Mouse (Mus musculus) mouse trophoblast stem cell (cell line): Measurements from ENCODE around the gene Gm3776.
"Not testable (repeated sequence)": the region's sequence is repeated elsewhere in the genome, so short reads cannot be mapped to it uniquely, and the experiment has no call there.

Source experiments
- in situ Hi-C, 2 experiments: fragments of 300-500 bp; cut with MseI, MboI; formaldehyde crosslinking; loops; 2 replicates in 1 of 2; 3 replicates in 1 of 2; pipeline ENCODE4 v1.15.1; 2025

Gm3776 gene

DNA sequence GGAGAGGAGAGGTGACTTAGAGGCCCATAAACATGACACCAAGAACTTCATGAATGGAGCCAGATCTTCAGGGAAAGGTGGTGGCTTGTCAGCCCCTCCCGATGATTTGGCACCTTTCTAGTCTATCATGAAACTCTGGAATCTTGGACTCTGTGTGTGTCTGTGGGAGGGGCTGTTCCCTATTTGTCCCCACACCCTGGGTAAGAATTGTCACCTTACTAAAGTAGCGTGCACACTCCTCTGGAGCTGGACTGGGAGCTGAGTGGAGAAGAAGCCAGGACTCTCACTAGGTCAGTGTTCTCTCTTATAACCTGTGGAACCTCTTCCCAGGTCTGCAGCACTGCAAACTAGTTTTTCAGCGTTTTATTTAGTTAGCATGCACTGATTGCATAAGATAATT lies at the start of gene Gm3776:
Gene Gm3776, plus strand, starts transcription at position 216 of the 400 bp plus-strand sequence.
- in situ Hi-C loops = not testable (repeated sequence)

GRCm38 (mm10) chr9:78208956-78209355 lies 48.0 kb upstream of the Gm3776 start:
- in situ Hi-C loops = no loop called here

DNA sequence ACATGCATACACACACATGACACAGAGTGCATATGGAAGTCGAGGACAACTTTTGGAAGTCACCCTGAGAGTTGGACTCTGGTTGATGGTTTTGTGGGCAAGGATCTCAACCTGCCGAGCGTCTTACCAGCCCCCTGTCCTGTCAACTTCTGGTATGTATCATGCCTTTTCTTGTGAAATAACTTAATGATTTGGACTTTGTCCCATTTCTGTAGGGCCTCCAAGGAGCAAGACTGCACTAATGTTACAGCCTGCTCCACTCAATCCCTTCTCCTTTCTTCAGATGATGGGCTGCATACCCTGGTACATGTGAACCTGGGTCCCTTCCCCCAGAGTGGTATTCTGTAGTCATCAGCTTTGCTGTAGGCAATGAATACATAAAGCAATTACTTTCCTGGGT lies 46.9 kb upstream of the Gm3776 start:
- in situ Hi-C loops = no loop called here

DNA sequence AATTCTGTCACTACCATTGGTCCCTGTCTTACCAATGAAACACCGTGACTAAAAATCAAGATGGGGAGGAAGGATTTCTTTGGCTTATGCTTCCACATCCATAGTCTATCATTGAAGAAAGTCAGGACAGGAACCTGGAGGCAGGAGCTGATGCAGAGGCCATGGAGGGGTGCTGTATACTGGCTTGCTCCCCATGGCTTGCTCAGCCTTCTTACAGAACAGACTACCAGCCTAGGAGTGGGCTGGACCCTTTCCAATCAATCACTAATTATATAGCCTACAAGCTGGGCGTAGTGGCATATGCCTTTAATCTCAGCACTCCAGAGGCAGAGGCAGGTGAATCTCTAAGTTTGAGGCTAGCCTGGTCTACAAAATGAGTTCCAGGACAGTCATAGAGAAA lies 46.1 kb upstream of the Gm3776 start:
- in situ Hi-C loops = no loop called here

GRCm38 (mm10) chr9:78211521-78211920 lies 45.4 kb upstream of the Gm3776 start:
- in situ Hi-C loops = no loop called here

DNA sequence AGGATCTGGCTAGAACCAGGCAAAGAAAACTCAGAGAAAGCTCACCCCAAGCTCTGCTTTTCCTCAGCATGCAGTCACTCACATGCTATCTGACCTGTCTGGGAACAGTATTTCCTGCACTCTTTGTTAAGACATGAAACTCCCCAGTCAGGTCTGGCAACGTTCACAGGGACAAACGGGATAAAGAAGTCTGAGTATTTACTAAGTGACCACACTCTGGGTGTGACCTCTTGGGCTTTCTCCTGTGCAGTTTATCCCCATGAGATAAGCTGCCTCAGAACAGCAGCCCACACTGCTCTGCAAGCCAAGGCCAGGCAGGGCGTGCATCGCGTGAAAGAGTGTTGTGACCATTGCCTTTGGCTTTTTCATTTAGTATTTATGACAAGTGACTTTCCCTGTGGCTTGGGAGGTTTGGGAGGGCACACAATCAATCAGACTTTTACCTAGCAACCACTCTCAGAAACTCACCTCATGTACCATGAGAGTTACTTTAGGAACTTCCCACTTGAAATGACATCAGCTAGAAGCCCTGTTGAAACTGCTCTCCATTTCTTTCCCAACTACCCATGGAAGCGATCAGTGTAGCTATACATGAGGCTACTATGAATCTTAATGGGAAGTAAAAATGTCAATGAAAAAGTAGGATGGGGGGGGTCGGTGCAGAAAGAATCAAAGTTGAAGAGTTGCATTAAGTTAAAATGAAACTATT lies 44.4 kb upstream of the Gm3776 start:
- in situ Hi-C loops = no loop called here

DNA sequence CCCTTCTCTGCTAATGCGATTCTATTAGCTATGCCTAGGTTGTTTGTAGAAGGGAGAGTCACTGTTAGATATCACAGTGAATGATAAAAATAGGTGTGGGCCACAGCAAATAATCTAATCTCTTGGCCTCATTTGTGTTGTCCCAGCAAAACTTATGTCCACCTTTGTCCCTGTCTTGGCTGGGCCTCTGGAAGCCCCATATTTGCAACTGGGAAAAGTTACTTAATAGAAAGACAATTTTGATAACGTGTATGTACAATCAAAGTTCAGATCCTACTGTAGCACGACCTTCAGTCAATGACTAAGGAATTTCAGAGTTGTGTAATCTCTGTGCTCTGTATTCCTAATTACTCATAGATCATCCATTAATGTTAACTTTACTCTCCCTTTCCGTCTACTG lies 39.9 kb upstream of the Gm3776 start:
- in situ Hi-C loops = no loop called here

- in situ Hi-C loops = no loop called here
These were observed 34.3 kb upstream of the Gm3776 start for GRCm38 (mm10) chr9:78222616-78223015.

GRCm38 (mm10) chr9:78223221-78223902 lies 33.6 kb upstream of the Gm3776 start:
- in situ Hi-C loops = no loop called here

DNA sequence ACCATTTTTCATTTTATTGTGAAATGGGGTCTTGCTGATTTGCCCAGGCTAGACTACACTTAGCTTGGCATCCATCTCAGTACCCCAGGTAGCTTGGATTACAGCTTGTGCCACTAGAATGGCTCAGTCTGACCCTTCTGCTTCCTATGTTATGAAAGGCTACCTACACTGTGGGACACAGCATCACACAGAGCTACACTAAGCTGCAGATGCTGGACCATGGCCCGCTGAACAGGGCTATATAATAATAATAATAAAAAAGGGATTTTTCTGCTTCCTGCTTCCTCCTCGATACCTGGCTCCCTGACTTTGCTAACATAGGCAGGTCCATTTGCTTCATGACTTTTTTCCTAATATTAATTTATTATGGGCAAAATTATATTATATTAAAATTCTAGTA lies 32.5 kb upstream of the Gm3776 start:
- in situ Hi-C loops = no loop called here

- in situ Hi-C loops = no loop called here
These were observed 31.6 kb upstream of the Gm3776 start for GRCm38 (mm10) chr9:78225304-78225703.

DNA sequence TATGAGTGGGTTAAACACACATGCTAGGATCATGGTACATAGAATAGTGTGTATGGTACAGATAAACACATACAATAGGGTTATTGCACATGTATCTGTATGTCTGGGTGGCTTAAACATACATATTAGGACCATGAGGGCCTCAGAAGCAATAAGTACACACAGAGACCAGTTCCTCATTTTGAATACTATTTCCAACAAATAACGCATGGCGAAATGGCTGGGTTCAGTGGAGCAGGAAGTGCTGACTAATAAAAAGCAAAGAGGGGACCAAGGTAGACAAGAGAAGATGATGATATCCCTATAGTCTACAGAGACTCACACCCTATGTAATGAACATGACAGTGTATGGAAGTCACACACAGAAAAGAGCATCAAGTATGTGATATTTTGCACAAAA lies 28.8 kb upstream of the Gm3776 start:
- in situ Hi-C loops = no loop called here

DNA sequence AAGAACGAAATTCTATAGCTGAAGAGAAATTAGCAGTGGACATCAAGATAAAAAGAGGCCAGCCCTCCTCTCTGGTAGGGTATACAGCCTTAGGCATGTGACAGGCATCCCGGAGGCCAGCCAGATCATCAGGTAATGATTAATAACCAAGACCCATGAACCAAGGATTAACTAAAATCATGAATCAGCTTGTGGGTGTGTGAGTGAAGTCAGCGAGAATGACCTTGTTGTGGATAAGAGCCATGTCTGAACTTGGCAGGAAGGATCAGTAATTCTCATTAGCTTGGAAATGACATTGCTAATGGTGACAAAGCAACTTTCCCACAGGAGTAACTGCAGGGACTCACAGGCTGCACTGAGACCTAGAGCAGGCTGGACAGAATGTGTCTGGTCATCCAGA lies 27.3 kb upstream of the Gm3776 start:
- in situ Hi-C loops = not testable (repeated sequence)

DNA sequence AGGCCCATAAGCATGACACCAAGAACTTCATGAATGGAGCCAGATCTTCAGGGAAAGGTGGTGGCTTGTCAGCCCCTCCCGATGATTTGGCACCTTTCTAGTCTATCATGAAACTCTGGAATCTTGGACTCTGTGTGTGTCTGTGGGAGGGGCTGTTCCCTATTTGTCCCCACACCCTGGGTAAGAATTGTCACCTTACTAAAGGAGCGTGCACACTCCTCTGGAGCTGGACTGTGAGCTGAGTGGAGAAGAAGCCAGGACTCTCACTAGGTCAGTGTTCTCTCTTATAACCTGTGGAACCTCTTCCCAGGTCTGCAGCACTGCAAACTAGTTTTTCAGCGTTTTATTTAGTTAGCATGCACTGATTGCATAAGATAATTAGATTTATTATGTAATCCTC lies 26.5 kb upstream of the Gm3776 start, which contains the start of gene Gsta1:
Gene Gsta1, plus strand, starts transcription at position 196 of the 400 bp plus-strand sequence.
- in situ Hi-C loops = not testable (repeated sequence)

GRCm38 (mm10) chr9:78233121-78233695 lies 23.7 kb upstream of the Gm3776 start:
- in situ Hi-C loops = not testable (repeated sequence)

DNA sequence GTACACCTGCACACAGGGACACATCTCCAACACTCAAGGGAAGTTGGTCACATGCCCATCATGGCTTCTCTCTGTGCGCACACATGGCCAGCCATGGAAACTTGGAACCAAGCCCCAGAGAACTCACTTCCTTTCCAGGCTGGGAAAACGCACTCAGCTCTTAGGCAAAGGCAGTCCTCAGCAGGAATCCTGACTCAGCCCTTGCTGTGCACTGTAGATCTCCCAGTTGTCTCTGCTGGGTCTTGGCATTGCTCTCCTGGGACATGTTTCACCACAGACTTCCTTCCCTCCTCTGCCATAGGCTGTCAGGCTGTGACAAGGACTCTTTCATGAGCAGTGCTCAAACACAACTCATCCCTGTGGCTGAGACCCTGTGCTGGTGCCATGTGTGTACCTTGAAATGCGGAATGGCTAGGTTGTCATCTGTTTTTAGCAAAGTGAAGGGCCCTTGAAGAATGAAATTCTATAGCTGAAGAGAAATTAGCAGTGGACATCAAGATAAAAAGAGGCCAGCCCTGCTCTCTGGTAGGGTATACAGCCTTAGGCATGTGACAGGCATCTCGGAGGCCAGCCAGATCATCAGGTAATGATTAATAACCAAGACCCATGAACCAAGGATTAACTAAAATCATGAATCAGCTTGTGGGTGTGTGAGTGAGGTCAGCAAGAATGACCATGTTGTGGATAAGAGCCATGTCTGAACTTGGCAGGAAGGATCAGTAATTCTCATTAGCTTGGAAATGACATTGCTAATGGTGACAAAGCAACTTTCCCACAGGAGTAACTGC lies 1.1 kb upstream of the Gm3776 start:
- in situ Hi-C loops = not testable (repeated sequence)

DNA sequence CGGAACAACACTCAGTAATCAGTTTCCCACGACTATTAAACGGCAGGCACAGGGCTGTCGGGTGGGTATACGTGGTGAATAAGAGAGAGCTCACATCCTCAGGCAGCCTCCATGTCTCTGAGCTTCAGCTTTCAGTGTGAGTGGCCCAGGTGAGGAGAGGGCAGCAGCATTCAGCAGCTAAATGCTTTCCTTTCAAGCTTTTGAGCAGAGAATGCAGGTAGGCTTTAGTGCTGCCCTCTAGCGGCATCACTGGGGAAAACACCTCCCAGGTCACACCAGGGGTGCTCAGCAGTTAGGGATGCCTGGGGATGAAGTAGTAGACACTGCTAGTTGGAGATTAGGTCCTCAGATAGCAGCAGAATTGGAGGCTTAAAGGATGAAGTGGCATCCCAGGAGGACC lies 2.8 kb downstream of the Gm3776 start:
- in situ Hi-C loops = not testable (repeated sequence)

GRCm38 (mm10) chr9:78270945-78271344 lies 14.0 kb downstream of the Gm3776 start:
- in situ Hi-C loops = not testable (repeated sequence)

DNA sequence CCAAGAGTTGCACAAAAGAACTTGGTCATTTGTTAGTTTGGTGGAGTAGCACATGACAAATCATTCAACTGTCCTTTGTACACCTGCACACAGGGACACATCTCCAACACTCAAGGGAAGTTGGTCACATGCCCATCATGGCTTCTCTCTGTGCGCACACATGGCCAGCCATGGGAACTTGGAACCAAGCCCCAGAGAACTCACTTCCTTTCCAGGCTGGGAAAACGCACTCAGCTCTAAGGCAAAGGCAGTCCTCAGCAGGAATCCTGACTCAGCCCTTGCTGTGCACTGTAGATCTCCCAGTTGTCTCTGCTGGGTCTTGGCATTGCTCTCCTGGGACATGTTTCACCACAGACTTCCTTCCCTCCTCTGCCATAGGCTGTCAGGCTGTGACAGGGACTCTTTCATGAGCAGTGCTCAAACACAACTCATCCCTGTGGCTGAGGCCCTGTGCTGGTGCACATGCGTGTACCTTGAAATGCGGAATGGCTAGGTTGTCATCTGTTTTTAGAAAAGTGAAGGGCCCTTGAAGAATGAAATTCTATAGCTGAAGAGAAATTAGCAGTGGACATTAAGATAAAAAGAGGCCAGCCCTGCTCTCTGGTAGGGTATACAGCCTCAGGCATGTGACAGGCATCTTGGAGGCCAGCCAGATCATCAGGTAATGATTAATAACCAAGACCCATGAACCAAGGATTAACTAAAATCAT lies 25.2 kb downstream of the Gm3776 start:
- in situ Hi-C loops = not testable (repeated sequence)

- in situ Hi-C loops = not testable (repeated sequence)
These were observed 32.1 kb downstream of the Gm3776 start for GRCm38 (mm10) chr9:78289063-78289462.

DNA sequence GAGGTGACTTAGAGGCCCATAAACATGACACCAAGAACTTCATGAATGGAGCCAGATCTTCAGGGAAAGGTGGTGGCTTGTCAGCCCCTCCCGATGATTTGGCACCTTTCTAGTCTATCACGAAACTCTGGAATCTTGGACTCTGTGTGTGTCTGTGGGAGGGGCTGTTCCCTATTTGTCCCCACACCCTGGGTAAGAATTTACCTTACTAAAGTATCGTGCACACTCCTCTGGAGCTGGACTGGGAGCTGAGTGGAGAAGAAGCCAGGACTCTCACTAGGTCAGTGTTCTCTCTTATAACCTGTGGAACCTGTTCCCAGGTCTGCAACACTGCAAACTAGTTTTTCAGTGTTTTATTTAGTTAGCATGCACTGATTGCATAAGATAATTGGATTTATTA lies 32.8 kb downstream of the Gm3776 start, which contains the start of gene Gm10639:
Gene Gm10639, plus strand, starts transcription at position 201 of the 400 bp plus-strand sequence.
- in situ Hi-C loops = not testable (repeated sequence)
